Mouse (Mus musculus): ENCODE results near the gene Jag1.

Gene Jag1

GRCm38 (mm10) chr2:137099211-137099734 lies 17.2 kb downstream of the Jag1 start:
- no peak for DNase-seq

GRCm38 (mm10) chr2:137098269-137099035 lies 18.0 kb downstream of the Jag1 start:
- DNase-seq = no peak

DNA sequence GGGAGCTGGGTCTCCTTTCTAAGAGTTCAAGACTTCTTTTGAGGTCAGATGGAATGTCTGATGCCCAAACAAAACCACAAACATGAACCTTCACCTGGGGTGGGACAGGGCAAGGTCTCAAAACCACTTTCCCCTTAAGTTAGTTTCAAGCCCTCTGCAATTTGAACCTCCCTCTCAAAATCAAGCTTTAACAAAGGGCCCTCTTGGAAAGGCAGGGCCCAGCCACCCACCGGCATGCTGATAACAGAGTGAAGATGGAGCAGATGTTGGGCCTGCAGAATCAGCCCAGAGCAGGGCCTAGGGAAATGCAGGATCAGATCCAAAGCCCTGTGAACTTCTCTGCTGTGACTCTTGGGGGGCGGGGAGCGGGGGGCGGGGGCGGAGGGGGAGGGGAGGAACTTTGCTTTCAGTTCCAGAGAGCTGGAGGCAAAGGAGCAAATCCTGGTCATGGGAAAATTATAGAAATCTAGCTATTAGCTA lies 19.4 kb downstream of the Jag1 start:
- no peak for DNase-seq

DNA sequence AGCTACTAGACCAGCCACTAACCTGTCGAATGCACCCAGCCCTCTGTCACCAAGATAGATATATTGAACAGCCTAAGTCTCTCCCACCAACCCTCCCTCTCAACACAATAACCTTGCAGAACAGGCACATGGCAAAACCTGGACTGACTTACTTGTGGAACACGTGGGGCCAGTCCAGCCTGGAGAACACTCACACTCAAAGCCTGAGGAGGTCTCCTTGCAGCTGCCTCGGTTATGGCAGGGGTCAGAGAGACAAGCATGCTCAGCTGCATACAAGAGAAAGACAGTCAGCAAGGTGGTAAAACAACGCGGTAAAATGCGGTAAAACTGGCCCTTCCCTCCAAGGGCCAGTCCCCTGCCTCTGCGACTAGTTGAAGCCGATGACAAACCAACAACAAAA lies 22.1 kb downstream of the Jag1 start:
- no peak for DNase-seq

GRCm38 (mm10) chr2:137093298-137093630 lies 23.2 kb downstream of the Jag1 start:
- DNase-seq = no peak

DNA sequence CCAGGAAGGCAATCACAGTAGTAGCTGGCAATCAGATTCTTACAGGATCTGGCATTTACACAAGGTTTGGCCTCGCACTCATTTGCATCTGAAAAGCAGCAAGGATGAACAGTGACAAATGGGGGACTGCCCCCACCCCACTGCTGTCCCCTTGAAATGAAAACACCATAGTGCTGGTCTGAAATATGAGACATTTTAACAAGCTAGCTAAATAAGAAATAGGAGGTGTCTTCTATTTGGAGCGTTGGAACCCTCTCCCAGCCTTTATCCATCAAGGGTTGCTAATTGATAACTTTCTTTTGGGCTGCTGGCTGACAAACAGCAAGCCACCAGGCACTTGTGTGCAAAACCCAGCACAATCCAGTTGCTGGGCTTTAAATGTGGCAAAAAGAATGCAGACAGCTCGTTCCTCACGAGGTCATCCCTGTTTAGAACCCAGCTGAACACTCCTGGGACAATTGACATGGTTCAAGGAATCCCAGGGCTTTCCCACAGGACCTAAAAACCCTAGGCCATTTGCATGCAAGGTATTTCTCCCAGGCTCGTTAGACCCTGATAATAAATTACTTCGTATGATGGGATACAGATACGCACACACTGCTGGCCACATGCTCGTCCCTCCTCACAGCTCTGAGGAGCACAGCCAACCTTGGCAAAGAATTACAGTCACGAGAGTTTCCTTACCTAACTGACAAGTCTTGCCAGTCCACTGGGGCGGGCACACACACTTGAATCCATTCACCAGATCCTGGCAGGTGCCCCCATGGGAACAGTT lies 23.7 kb downstream of the Jag1 start:
- no peak for DNase-seq

- no peak for DNase-seq
Measured at GRCm38 (mm10) chr2:137091766-137092522, 24.5 kb downstream of the Jag1 start.

GRCm38 (mm10) chr2:137087705-137088104 lies 28.7 kb downstream of the Jag1 start:
- DNase-seq = no peak

DNA sequence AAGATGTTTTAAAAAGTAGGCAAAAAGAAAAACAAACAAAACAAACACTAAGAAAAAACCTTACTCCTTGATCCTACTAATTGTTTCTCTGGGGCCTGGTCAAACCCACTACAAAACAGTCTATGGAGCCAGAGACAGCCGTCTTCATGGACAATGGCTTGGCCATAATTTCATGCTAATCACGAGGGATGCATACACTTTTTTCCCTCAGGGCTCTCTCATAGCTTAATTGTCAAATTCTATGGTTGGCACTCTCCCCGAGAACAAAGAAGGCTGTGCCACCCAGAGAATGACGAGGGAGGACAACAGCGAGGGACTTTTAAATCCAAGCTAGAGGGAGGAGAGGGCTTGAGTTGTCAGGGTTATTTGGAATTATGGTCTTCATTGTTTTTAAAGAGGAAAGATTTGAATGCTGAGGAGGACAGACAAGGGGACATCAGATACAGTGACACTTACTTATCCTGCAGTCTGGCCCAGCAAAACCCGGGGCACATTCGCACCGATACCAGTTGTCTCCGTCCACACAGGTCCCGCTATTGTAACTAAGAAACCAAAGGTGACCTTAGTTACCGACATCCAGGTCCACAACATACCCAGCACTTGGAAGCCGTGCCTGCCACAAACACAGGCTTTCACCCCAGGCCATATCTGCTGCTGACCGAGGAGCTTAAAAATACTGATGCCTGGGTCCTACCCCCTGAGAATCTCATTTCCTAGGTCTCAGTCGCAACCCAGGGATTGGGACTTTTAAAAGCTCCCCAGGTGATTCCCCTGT lies 29.6 kb downstream of the Jag1 start:
- DNase-seq = no peak

DNA sequence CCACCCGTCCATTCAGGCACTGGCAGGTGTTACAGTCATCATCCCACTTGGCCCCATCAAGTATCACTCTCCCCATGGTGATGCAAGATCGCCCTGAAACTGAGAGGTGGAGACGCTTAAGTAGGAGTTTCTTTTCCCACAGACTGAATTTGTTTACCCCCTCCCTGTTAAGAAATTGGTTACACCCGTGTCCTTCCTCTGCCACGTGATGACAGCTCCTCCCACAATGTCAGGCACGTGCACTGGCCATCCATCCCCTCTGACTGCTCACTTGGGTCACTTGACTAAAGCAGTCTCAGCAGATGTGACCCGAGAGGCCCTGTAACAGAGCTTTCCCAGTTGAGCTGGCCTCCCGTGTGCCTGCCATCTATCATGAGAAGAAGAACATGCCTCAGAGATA lies 31.2 kb downstream of the Jag1 start:
- DNase-seq = no peak

DNA sequence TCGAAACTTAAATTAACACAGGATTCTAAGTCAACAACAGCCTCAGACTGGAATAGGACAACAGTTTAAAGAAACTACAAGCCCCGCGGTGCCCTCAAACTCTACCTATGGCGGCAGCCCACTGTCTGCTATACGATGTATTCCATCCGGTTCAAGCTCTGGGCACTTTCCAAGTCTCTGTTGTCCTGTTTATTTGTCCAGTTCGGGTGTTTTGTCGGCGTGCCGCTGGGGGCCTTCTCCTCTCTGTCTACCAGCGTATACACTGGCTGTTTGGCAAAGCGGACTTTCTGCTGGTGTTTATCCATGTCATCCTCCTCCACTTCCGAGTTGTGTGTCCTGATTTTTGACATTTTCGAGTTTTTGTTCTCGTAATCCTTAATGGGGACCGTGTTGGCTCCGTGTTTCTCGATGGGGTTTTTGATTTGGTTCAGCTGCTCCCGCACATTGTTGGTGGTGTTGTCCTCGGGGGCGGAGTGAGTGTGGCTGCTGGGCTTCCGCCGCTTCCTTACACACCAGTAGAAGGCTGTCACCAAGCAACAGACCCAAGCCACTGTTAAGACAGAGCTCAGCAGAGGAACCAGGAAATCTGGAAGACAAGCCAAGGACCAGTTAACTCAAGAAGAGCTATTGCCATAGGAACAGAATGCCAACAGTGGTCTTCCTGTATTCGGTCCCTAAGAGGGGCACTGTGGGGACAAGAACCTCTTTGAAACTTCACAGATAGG lies 33.4 kb downstream of the Jag1 start:
- DNase-seq = no peak

DNA sequence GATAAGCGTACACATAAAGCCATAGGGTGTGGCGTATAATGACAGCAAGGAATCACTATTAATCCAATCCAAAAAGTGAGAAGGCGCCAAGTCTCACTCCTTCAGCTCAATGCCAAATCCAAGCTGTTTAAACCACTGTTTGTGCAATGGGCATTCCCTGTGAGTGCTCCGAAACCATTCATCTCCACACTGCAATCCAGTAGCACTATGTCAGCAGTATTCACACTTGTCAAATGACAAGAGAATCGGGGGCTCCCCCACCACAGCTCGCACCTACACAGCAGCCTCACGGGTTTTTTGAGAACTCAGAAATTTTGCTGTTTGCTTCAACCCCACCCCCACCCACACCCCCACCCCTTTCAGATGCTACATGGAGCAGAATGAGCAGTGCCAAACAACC lies 35.4 kb downstream of the Jag1 start:
- DNase-seq = no peak

DNA sequence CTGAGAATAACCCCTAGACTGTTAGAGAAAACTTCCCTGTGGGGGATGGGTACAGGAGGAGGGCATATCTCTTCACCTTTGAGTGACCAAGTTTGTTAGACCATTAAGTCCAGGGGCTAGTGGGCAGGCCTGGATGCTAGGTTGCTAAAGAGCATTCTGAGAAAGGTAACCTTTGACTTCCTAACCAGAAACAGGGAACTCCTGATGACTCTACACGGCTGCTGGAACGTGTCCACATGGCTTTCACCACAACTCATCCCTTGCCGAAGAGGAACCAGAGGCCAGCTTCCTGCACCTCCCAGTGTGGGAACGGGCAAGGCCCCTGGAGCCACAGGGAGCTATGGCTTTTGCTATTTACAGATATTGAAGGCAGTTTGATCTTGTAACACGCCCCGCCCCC lies 36.0 kb downstream of the Jag1 start:
- DNase-seq = no peak

DNA sequence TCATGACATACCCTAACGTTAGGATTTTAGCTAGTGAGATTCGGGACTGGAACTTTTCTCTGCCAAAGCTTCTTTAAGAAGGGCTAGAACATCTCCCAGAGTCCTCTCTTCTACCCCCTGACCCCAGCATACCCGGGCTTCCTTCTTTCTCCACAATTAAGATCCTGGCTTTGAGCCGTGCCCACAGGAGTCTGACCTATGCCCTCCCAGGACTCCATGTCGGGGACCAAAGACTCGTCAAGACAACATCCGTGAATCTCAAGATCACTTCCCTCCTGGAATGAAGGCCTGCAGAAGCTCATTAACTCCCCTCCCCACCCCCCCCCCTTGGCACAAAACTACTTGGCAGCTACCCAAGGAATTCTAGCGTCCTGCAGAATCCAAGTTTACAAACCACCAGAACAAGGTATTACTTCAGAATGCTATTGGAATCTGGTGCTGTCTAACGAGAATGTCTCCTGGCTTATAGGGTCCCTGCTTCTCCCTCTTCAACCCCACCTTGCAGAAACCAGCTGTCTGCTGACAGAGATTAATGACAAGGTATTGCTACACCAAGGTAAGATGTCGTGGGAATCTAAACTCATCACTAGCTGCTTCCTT lies 36.6 kb downstream of the Jag1 start:
- DNase-seq = no peak

GRCm38 (mm10) chr2:137078771-137079170 lies 37.7 kb downstream of the Jag1 start:
- DNase-seq = no peak

DNA sequence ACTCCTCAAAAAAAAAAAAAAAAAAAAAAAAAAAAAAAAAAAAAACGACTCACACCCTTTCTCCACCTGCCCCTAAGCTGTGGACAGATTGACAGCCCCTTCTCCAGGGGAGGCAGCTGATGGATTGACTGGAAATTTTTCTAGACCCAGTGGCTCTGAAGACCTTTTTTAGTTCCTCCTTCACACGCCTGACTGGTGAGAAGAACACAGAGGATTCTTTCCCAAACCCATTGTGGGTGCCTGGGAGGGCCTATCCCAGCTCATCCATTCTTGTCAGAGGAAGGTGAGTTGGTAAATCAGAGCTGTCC lies 42.2 kb downstream of the Jag1 start:
- DNase-seq = no peak

GRCm38 (mm10) chr2:137073473-137074312 lies 42.8 kb downstream of the Jag1 start:
- DNase-seq = no peak

DNA sequence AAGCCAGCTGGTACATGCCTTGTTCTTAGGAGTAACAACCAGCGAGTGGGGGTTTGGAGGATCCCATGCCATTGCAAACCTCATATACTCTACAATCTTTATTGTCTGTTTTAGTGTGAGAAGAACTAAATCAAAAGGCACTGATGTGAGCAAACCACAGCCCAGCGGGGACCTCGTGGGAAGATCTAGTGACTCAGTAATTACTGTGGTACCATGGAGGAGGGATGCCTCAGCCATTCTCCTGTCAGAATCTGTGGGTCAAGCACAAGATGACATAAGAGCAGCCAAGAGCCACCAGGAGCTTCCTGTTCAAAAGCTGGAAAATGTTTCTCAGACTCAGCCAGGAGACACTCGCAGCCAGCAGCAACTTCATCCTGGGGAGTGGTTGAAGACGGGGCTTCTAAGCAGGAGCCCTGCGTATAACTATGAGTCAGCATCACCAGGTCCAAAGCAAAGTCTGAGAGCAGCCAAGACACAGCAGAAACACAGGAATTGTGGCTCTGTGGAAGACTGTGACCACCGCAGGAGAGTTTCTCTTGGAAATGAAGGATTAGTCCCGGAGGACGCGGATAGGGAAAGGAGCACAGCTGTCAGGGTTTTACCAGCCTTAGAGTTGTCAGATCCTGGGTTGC lies 48.8 kb downstream of the Jag1 start:
- DNase-seq = peak; percentile 5

- no peak for DNase-seq
Measured at GRCm38 (mm10) chr2:137064513-137064912, 51.9 kb downstream of the Jag1 start.

GRCm38 (mm10) chr2:137063829-137064228 lies 52.6 kb downstream of the Jag1 start:
- DNase-seq = no peak
